Mouse (Mus musculus): ENCODE data around the gene Eea1.

GRCm38 (mm10) chr10:96089744-96090143, 149.3 kb downstream of the Eea1 start:
- no peak for TF ChIP-seq CTCF (IDR thresholded peaks at IDR 0.05; ENCODE audit: borderline replicate concordance, extremely low read depth, insufficient read depth, insufficient read length)
- no peak for TF ChIP-seq POLR2A (IDR thresholded peaks at IDR 0.05; ENCODE audit: borderline replicate concordance, extremely low read depth, insufficient read depth, insufficient read length, poor library complexity, severe bottlenecking)

All from brain, embryonic 14.5 days (tissue).